Mouse (Mus musculus): ENCODE results near the gene Zdhhc3.

Gene Zdhhc3

GRCm38 (mm10) chr9:123113931-123114330 lies 926 bp upstream of the Zdhhc3 start:
- DNase-seq (ENCODE audit: low read depth): no peak

GRCm38 (mm10) chr9:123111751-123112221 lies 1.2 kb downstream of the Zdhhc3 start:
- DNase-seq (ENCODE audit: low read depth): peak; percentile 60

- DNase-seq (ENCODE audit: low read depth): peak; percentile 47
These were observed 3.8 kb downstream of the Zdhhc3 start for GRCm38 (mm10) chr9:123109188-123109587.

- DNase-seq (ENCODE audit: low read depth): no peak
These were observed 5.8 kb downstream of the Zdhhc3 start for GRCm38 (mm10) chr9:123107186-123107585.

- no peak for DNase-seq (ENCODE audit: low read depth)
These were observed 8.6 kb downstream of the Zdhhc3 start for GRCm38 (mm10) chr9:123104362-123104761.

- DNase-seq (ENCODE audit: low read depth): no peak
These were observed 9.6 kb downstream of the Zdhhc3 start for GRCm38 (mm10) chr9:123103425-123103824.

- peak; percentile 56 for DNase-seq (ENCODE audit: low read depth)
These were observed 13.2 kb downstream of the Zdhhc3 start for GRCm38 (mm10) chr9:123099631-123100455.

- DNase-seq (ENCODE audit: low read depth): peak; percentile 85
These were observed 22.2 kb downstream of the Zdhhc3 start for GRCm38 (mm10) chr9:123090844-123091243.

GRCm38 (mm10) chr9:123087558-123087957 lies 25.4 kb downstream of the Zdhhc3 start:
- peak; percentile 98 for DNase-seq (ENCODE audit: low read depth)

- no peak for DNase-seq (ENCODE audit: low read depth)
These were observed 27.6 kb downstream of the Zdhhc3 start for GRCm38 (mm10) chr9:123085373-123085772.

GRCm38 (mm10) chr9:123080796-123081195 lies 32.2 kb downstream of the Zdhhc3 start:
- no peak for DNase-seq (ENCODE audit: low read depth)

GRCm38 (mm10) chr9:123080355-123080754 lies 32.6 kb downstream of the Zdhhc3 start:
- DNase-seq (ENCODE audit: low read depth): no peak

GRCm38 (mm10) chr9:123079149-123079548 lies 33.9 kb downstream of the Zdhhc3 start:
- DNase-seq (ENCODE audit: low read depth): no peak

GRCm38 (mm10) chr9:123060172-123060571 lies 52.8 kb downstream of the Zdhhc3 start:
- no peak for DNase-seq (ENCODE audit: low read depth)

- peak; percentile 95 for DNase-seq (ENCODE audit: low read depth)
These were observed 54.2 kb downstream of the Zdhhc3 start for GRCm38 (mm10) chr9:123058724-123059292.

GRCm38 (mm10) chr9:123047665-123048064 lies 65.3 kb downstream of the Zdhhc3 start:
- DNase-seq (ENCODE audit: low read depth): peak; percentile 58

GRCm38 (mm10) chr9:123034426-123034825 lies 78.6 kb downstream of the Zdhhc3 start, which contains the start of gene Tgm4:
TSS of gene Tgm4 (plus strand) at chr9:123034726.
- DNase-seq (ENCODE audit: low read depth): no peak

GRCm38 (mm10) chr9:123031496-123032246 lies 81.3 kb downstream of the Zdhhc3 start:
- DNase-seq (ENCODE audit: low read depth): no peak

- DNase-seq (ENCODE audit: low read depth): peak; percentile 86
These were observed 88.8 kb downstream of the Zdhhc3 start for GRCm38 (mm10) chr9:123024201-123024600.

GRCm38 (mm10) chr9:123021636-123022379 lies 91.2 kb downstream of the Zdhhc3 start:
- no peak for DNase-seq (ENCODE audit: low read depth)

GRCm38 (mm10) chr9:123020995-123021631 lies 91.9 kb downstream of the Zdhhc3 start, which contains the start of gene Tmem42:
TSS of gene Tmem42 (plus strand) at chr9:123021326.
- peak; percentile 85 for DNase-seq (ENCODE audit: low read depth)

All from 416B (cell line).